Mouse (Mus musculus): Measurements from ENCODE around the gene Slc6a18. TPM values are rescaled to one million over a fixed set of nuclear protein-coding genes. Genes with fewer than 3 reads are reported as not detected.

Gene Slc6a18
- polyA plus RNA-seq, 1 experiment: 2.4 TPM

Other genes starting within 250 kb of the Slc6a18 start
- gene Lpcat1, start 210.8 kb downstream of the Slc6a18 start, polyA plus RNA-seq (2012; rRNA removed): 19.8 and 23.4 TPM in 2 replicates
- 0.05 TPM in 1 of 2 replicates, not detected in the other for gene Slc6a3, start 141.3 kb downstream of the Slc6a18 start, polyA plus RNA-seq (2012; rRNA removed)
- gene Clptm1l, start 74.0 kb downstream of the Slc6a18 start, polyA plus RNA-seq (2012; rRNA removed): 211 and 238 TPM in 2 replicates
- gene Tert, start 51.1 kb downstream of the Slc6a18 start, polyA plus RNA-seq (2012; rRNA removed): 4.4 and 4.6 TPM in 2 replicates
- gene Slc6a19, start 26.8 kb upstream of the Slc6a18 start, polyA plus RNA-seq (2012; rRNA removed): 1.3 and 1.6 TPM in 2 replicates
- 36.2 and 42.9 TPM in 2 replicates for gene Slc12a7, start 55.1 kb upstream of the Slc6a18 start, polyA plus RNA-seq (2012; rRNA removed)
- 4.6 and 5.8 TPM in 2 replicates for gene Nkd2, start 169.6 kb upstream of the Slc6a18 start, polyA plus RNA-seq (2012; rRNA removed)